Mouse (Mus musculus): ENCODE results near the gene Pip5k1c.
A peak's percentile ranks its signal among the peaks of the same experiment; 100 is the strongest.

GRCm38 (mm10) chr10:81350351-81351063 is 57.7 kb downstream of the Pip5k1c start, which contains the start of gene Hmg20b:
- TF ChIP-seq POLR2A (IDR thresholded peaks at IDR 0.05; ENCODE audit: borderline replicate concordance, insufficient read depth, low read length) (peak; percentile 41; the same call in 1 of the 2 replicates), CTCF (IDR thresholded peaks at IDR 0.05; ENCODE audit: borderline replicate concordance, insufficient read depth, low read depth, low read length) (peak; percentile 90; the same call in 1 of the 2 replicates)

All from cerebellum, adult 2 months (tissue).